Comparison of ENCODE assay signal across 17 mouse cellular contexts in genomic region chr5:128433786-128434185, GRCm38 (mm10). TPM values are rescaled to one million over a fixed set of nuclear protein-coding genes. Genes with fewer than 3 reads are reported as not detected.
A peak's percentile ranks its signal among the peaks of the same experiment; 100 is the strongest.
DNase-seq lines count a peak whose midpoint lies in the region; ATAC-seq lines count a peak whose summit lies in the region.
"Had no signal": no experiment of that assay in that cellular context is flagged by ENCODE, and none has a peak within 500 bp of the region (broad histone marks: within the 10 kb centered on the region; RNA-seq: fewer than 3 reads in every experiment).

No protein-coding gene starts in this region.

- H3K9ac ChIP-seq in hindbrain, embryonic 16.5 days (ENCODE audit: low read depth, low read length) = no peak overlapping the region
- no peak overlapping the region for H3K9ac ChIP-seq in hindbrain, embryonic 13.5 days
- no peak overlapping the region for H3K9ac ChIP-seq in midbrain, embryonic 13.5 days (replicated peaks)
- no peak overlapping the region for H3K9ac ChIP-seq in midbrain, embryonic 14.5 days (replicated peaks; ENCODE audit: low read length)
- H3K9ac ChIP-seq: heart, embryonic 13.5 days had no signal

- H3K27ac ChIP-seq in hindbrain, embryonic 16.5 days (ENCODE audit: low read depth, low read length) = no peak overlapping the region
- H3K27ac ChIP-seq in hindbrain, embryonic 13.5 days = no peak overlapping the region
- no peak overlapping the region for H3K27ac ChIP-seq in midbrain, embryonic 13.5 days
- no peak overlapping the region for H3K27ac ChIP-seq in midbrain, embryonic 14.5 days (replicated peaks; ENCODE audit: low read depth, low read length)
- H3K27ac ChIP-seq: embryonic facial prominence, embryonic 12.5 days; forebrain, embryonic 15.5 days; heart, embryonic 13.5 days had no signal

- peaks cover 31% of the 10 kb centered on the region for H3K27me3 ChIP-seq in hindbrain, embryonic 16.5 days (replicated peaks; ENCODE audit: control insufficient read depth, insufficient read depth, low read length)
- H3K27me3 ChIP-seq in hindbrain, embryonic 13.5 days = peaks cover 86% of the 10 kb centered on the region
- peaks cover 83% of the 10 kb centered on the region for H3K27me3 ChIP-seq in midbrain, embryonic 13.5 days
- peaks cover 45% of the 10 kb centered on the region for H3K27me3 ChIP-seq in midbrain, embryonic 14.5 days (ENCODE audit: control insufficient read depth, insufficient read depth, low read length)

- 31% methylated on average over 9 of the region's 9 CpGs for WGBS in hindbrain, embryonic 16.5 days
- WGBS in hindbrain, embryonic 13.5 days = 32% methylated on average over 9 of the region's 9 CpGs
- WGBS in midbrain, embryonic 13.5 days = 21% methylated on average over 9 of the region's 9 CpGs
- WGBS in midbrain, embryonic 14.5 days = 17% methylated on average over 9 of the region's 9 CpGs

- no peak for DNase-seq in midbrain, embryonic 14.5 days
- peak; percentile 57 for DNase-seq in ES-CJ7 (ENCODE audit: low read depth, low spot score)
- peak; percentile 61 for DNase-seq in ZHBTc4 (ENCODE audit: low read depth, low spot score)
- DNase-seq in ovary, adult 18-20 months (ENCODE audit: low spot score) = no peak
- DNase-seq: adrenal gland, adult 8-10 months; adrenal gland, postnatal 36 days; cerebellum, adult 2 months; gastrocnemius, postnatal 36 days; heart, adult 11 months; heart, postnatal 36 days had no signal

- peak overlapping the region; percentile 17; the same call in 1 of the 2 replicates for H3K4me2 ChIP-seq in hindbrain, embryonic 16.5 days (ENCODE audit: low read length)
- H3K4me2 ChIP-seq in hindbrain, embryonic 13.5 days = no peak overlapping the region
- 0 out of 2 replicates have a peak overlapping the region, but pooled peaks have one; percentile 85 for H3K4me2 ChIP-seq in midbrain, embryonic 13.5 days (replicated peaks)
- no peak overlapping the region for H3K4me2 ChIP-seq in midbrain, embryonic 14.5 days (ENCODE audit: low read length)

- H3K4me3 ChIP-seq in hindbrain, embryonic 16.5 days (ENCODE audit: low read length) = no peak overlapping the region
- H3K4me3 ChIP-seq in hindbrain, embryonic 13.5 days = no peak overlapping the region
- no peak overlapping the region for H3K4me3 ChIP-seq in midbrain, embryonic 13.5 days (replicated peaks)
- H3K4me3 ChIP-seq in midbrain, embryonic 14.5 days (replicated peaks; ENCODE audit: low read depth, low read length) = no peak overlapping the region

- no peaks in the 10 kb centered on the region for H3K36me3 ChIP-seq in hindbrain, embryonic 16.5 days (ENCODE audit: control insufficient read depth, insufficient read depth, low read length)
- H3K36me3 ChIP-seq in hindbrain, embryonic 13.5 days = no peaks in the 10 kb centered on the region
- H3K36me3 ChIP-seq in midbrain, embryonic 13.5 days = no peaks in the 10 kb centered on the region
- no peaks in the 10 kb centered on the region for H3K36me3 ChIP-seq in midbrain, embryonic 14.5 days (ENCODE audit: control insufficient read depth, insufficient read depth, low read length)
- H3K36me3 ChIP-seq: embryonic facial prominence, embryonic 12.5 days; forebrain, embryonic 15.5 days; heart, embryonic 13.5 days had no signal

- ATAC-seq in hindbrain, embryonic 16.5 days = no peak
- ATAC-seq in hindbrain, embryonic 13.5 days (ENCODE audit: low FRiP score) = no peak
- ATAC-seq in midbrain, embryonic 13.5 days = no peak
- no peak for ATAC-seq in midbrain, embryonic 14.5 days (ENCODE audit: low FRiP score, low TSS enrichment)
- ATAC-seq: forebrain, embryonic 15.5 days; intestine, embryonic 16.5 days had no signal

- peaks cover 7% of the 10 kb centered on the region for H3K4me1 ChIP-seq in hindbrain, embryonic 16.5 days (ENCODE audit: control insufficient read depth, insufficient read depth, low read depth, low read length)
- peaks cover 32% of the 10 kb centered on the region for H3K4me1 ChIP-seq in hindbrain, embryonic 13.5 days (replicated peaks)
- peaks cover 16% of the 10 kb centered on the region for H3K4me1 ChIP-seq in midbrain, embryonic 13.5 days (replicated peaks)
- no peaks in the 10 kb centered on the region for H3K4me1 ChIP-seq in midbrain, embryonic 14.5 days (ENCODE audit: control insufficient read depth, insufficient read depth, low read length)
- H3K4me1 ChIP-seq: heart, embryonic 13.5 days had no signal

- H3K9me3 ChIP-seq in hindbrain, embryonic 16.5 days (ENCODE audit: control insufficient read depth, low read length) = no peaks in the 10 kb centered on the region
- H3K9me3 ChIP-seq in hindbrain, embryonic 13.5 days = no peaks in the 10 kb centered on the region
- H3K9me3 ChIP-seq in midbrain, embryonic 13.5 days = no peaks in the 10 kb centered on the region
- H3K9me3 ChIP-seq in midbrain, embryonic 14.5 days (ENCODE audit: control insufficient read depth, low read length) = no peaks in the 10 kb centered on the region
- H3K9me3 ChIP-seq: embryonic facial prominence, embryonic 12.5 days; forebrain, embryonic 15.5 days; heart, embryonic 13.5 days had no signal

RNA-seq across cellular contexts. Expression of gene Tmem132d, which starts 0.9 kb away (rescaled TPM):
- 3.0 and 4.7 TPM in 2 replicates for polyA plus RNA-seq in hindbrain, embryonic 16.5 days (2015; fragmentation: Nextera tagmentation; extraction: Ambion mirVana)
- 1.9 and 2.8 TPM in 2 replicates for polyA plus RNA-seq in hindbrain, embryonic 13.5 days (2015; fragmentation: Nextera tagmentation; extraction: Ambion mirVana)
- 1.2 and 1.3 TPM in 2 replicates for polyA plus RNA-seq in midbrain, embryonic 13.5 days (2015; fragmentation: Nextera tagmentation; extraction: Ambion mirVana)
- 4.0 and 4.1 TPM in 2 replicates for polyA plus RNA-seq in midbrain, embryonic 14.5 days (2014; fragmentation: Nextera tagmentation; extraction: Ambion mirVana)
- polyA plus RNA-seq: intestine, embryonic 16.5 days had no signal

Comparison
In these comparisons a context has a peak if more than half of its experiments do, and no peak if none do; other contexts are left out.
1. H3K4me2 ChIP-seq: peak in hindbrain, embryonic 16.5 days (single experiment) and midbrain, embryonic 13.5 days (single experiment); none in hindbrain, embryonic 13.5 days (single experiment) and midbrain, embryonic 14.5 days (single experiment).
2. DNase-seq: peak in ES-CJ7 (single experiment) and ZHBTc4 (single experiment); none in midbrain, embryonic 14.5 days (single experiment) and ovary, adult 18-20 months (single experiment).